Mouse (Mus musculus): ENCODE results near the gene H2-M11. TPM values are rescaled to one million over a fixed set of nuclear protein-coding genes. Genes with fewer than 3 reads are reported as not detected.

The H2-M11 gene
- not detected for polyA plus RNA-seq (2017; shearing (Covaris generic))

DNA sequence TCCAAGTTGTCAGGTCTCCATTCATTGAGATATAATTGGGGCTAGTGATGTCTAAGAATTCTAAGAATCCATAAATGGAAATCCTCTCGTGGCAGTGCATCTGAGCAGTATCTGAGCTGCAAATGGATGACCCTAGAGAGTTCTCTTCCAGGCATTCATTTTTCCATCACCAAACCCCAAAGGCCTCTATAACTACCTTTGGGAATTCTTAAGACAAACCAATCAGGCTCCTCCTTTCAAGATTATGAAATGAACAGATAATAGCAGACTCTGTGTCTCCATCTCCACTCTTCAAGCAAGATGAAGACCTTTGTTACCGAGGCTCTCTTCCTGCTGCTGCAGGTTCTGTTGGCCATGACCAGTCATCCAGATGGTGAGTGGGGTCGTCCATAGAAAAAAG is at the start of gene H2-M11:
Gene H2-M11 (plus strand): TSS at position 301 of the 400 bp plus-strand sequence.

Other genes with a start within 250 kb of the H2-M11 start
- not detected for gene H2-M10.1, start 220.9 kb upstream of the H2-M11 start, polyA plus RNA-seq (2017; shearing (Covaris generic))
- gene H2-M10.3, start 178.7 kb upstream of the H2-M11 start, polyA plus RNA-seq (2017; shearing (Covaris generic)) = not detected
- gene H2-M10.4, start 84.7 kb upstream of the H2-M11 start, polyA plus RNA-seq (2017; shearing (Covaris generic)) = not detected
- gene H2-M9, start 95.6 kb downstream of the H2-M11 start, polyA plus RNA-seq (2017; shearing (Covaris generic)) = not detected
- gene H2-M1, start 125.1 kb downstream of the H2-M11 start, polyA plus RNA-seq (2017; shearing (Covaris generic)) = not detected
- not detected for gene H2-M10.5, start 225.8 kb downstream of the H2-M11 start, polyA plus RNA-seq (2017; shearing (Covaris generic))